Mouse (Mus musculus) ES-E14 (cell line): Measurements from ENCODE around the gene Tenm2. TPM values are rescaled to one million over a fixed set of nuclear protein-coding genes. Genes with fewer than 3 reads are reported as not detected.

ENCODE experiments used
- DNase-seq: peaks from one replicate; pipeline ENCODE4 v3.0.0-alpha.2; 2013; ENCODE audit warnings: low read depth, low spot score
- H3K27ac ChIP-seq: 2 replicates; pipeline ENCODE4 v1.5.1; 2012; ENCODE audit warnings: low read depth, mild to moderate bottlenecking, low read length, moderate library complexity, mixed read lengths; ENCODE audit not compliant: poor library complexity, insufficient read depth, severe bottlenecking
- H3K36me3 ChIP-seq: 2 replicates; pipeline ENCODE4 v1.6.1; 2012; ENCODE audit warnings: mild to moderate bottlenecking, low read length, moderate library complexity, mixed read lengths; ENCODE audit not compliant: control insufficient read depth, poor library complexity, insufficient read depth, severe bottlenecking
- H3K4me1 ChIP-seq, 2 experiments: fragments of 150-350 bp in 1 of 2; sonication (generic) in 1 of 2; 2 replicates each; pipeline ENCODE4 v1.6.1; 2012; ENCODE audit warnings: low read length in 2 of 2, mild to moderate bottlenecking in 1 of 2, mixed read lengths in 1 of 2; ENCODE audit not compliant: control insufficient read depth in 2 of 2, insufficient read depth in 2 of 2, poor library complexity in 1 of 2
- H3K4me3 ChIP-seq, 2 experiments: fragments of 150-350 bp in 1 of 2; sonication (generic) in 1 of 2; 2 replicates each; pipeline ENCODE4 v1.5.1; 2012; ENCODE audit warnings: low read length in 2 of 2, low read depth in 1 of 2, mild to moderate bottlenecking in 1 of 2, mixed read lengths in 1 of 2; ENCODE audit not compliant: insufficient read depth in 1 of 2, poor library complexity in 1 of 2, severe bottlenecking in 1 of 2
- H3K9ac ChIP-seq: 2 replicates; pipeline ENCODE4 v1.6.1; 2012; ENCODE audit warnings: low read depth, mild to moderate bottlenecking, low read length, mixed read lengths; ENCODE audit not compliant: poor library complexity, insufficient read depth, severe bottlenecking
- H3K9me3 ChIP-seq: fragments of 150-350 bp; sonication (generic); 2 replicates; pipeline ENCODE4 v1.6.1; 2012; ENCODE audit warnings: low read depth, mild to moderate bottlenecking, low read length; ENCODE audit not compliant: control insufficient read depth, insufficient read depth
- CHD2 ChIP-seq: IDR thresholded peaks from 2 replicates; pipeline ENCODE4 v1.6.1; 2014; ENCODE audit warnings: mild to moderate bottlenecking, low read depth, low read length, inconsistent platforms
- HCFC1 ChIP-seq: IDR thresholded peaks from 2 replicates; pipeline ENCODE4 v1.6.1; 2012; ENCODE audit warnings: low read length, inconsistent platforms, borderline replicate concordance; ENCODE audit not compliant: insufficient read depth
- MAFK ChIP-seq: IDR thresholded peaks from 2 replicates; pipeline ENCODE4 v1.6.1; 2014; ENCODE audit warnings: mild to moderate bottlenecking, low read depth, low read length, inconsistent platforms; ENCODE audit not compliant: insufficient read depth
- ZC3H11A ChIP-seq: IDR thresholded peaks from 2 replicates; pipeline ENCODE4 v1.6.1; 2012; ENCODE audit warnings: low read depth, mild to moderate bottlenecking, inconsistent platforms, low read length, borderline replicate concordance
- ZNF384 ChIP-seq: IDR thresholded peaks from 2 replicates; pipeline ENCODE4 v1.6.1; 2012; ENCODE audit warnings: low read depth, low read length, inconsistent platforms
- in situ Hi-C, 2 experiments: fragments of 600-800 bp; cut with MboI; formaldehyde crosslinking; loops; one replicate each; pipeline ENCODE4 v1.15.1; 2025; ENCODE audit warnings: low sequenced_read_pairs in 2 of 2, inconsistent platforms in 1 of 2; ENCODE audit not compliant: unreplicated experiment in 2 of 2
- total RNA-seq: library from RNA; depleted of rRNA; stranded (reverse); fragments of 300-350 nt; gene quantifications from 2 replicates; pipeline ENCODE4 v1.2.3, GENCODE M21; 2012

Gene Tenm2
- total RNA-seq, 1 experiment: 0.04 TPM

DNA sequence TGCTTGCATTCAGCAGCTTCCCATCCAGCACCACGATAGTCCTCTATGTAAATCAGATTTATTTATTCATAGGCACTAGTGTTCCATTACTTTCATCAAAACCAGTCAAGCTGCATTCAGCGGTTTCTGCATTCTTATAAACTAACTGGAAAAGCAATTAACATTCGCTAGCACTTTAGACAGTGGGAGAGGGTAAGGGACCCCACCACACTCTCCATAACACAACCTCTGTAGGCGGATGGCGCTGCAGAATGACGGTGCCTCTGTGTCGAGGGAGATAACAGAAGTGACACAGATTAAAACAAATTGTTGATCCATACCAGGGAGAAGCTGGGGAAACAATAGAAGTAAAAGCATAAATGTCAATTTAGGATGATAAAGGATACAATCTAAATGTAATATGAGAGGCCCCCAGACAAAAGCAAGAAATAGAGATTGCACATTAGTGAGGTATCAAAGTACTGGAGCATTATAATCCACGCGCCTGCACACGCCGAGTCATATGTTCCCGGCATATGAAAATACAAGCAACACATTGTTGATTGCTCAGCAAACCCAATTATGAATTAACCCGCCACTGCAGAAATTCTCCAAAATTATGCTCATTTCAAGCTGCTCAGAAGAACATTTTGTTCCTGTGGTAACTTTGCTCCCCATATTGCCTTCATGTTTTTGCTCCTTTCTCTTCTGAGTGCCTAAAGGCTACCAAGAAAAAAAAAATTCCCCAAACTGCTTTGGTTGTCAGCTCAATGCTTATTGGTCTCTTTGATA lies 904.2 kb downstream of the Tenm2 start:
- Histone ChIP-seq H3K9me3 (no peaks in the 10 kb centered on the region), H3K9ac (no peak overlapping the region), H3K36me3 (no peaks in the 10 kb centered on the region), H3K27ac (no peak overlapping the region), H3K4me3 (no peak overlapping the region), H3K4me1 (no peaks in the 10 kb centered on the region)
- DNase-seq: no peak
- TF ChIP-seq ZC3H11A (no peak), ZNF384 (no peak), MAFK (no peak), HCFC1 (no peak), CHD2 (no peak)
- in situ Hi-C loops: no loop called here

DNA sequence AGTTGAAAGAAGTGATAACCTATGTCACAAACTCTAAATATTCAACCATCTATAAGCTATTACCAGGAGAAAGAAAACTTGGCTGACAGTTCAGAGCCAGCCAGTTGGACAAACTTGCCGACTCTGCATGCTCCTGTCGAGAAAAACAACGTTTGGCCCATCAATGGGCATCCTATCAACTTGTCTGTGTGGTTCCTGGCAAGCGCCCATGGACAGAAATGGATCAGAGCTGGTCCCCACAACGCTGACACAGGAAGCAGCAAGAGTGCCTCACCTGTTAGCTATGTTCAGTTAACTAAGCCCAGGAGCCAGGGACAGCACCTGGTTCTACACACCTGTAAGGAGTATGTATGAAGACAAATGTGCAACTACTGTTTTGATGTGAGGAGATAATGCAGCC lies 908.5 kb downstream of the Tenm2 start:
- Histone ChIP-seq H3K4me3 (no peak overlapping the region), H3K9ac (no peak overlapping the region), H3K36me3 (no peaks in the 10 kb centered on the region), H3K9me3 (no peaks in the 10 kb centered on the region), H3K27ac (no peak overlapping the region), H3K4me1 (no peaks in the 10 kb centered on the region)
- no peak for DNase-seq
- TF ChIP-seq ZC3H11A (no peak), HCFC1 (no peak), CHD2 (no peak), MAFK (no peak), ZNF384 (no peak)
- in situ Hi-C loops: no loop called here

DNA sequence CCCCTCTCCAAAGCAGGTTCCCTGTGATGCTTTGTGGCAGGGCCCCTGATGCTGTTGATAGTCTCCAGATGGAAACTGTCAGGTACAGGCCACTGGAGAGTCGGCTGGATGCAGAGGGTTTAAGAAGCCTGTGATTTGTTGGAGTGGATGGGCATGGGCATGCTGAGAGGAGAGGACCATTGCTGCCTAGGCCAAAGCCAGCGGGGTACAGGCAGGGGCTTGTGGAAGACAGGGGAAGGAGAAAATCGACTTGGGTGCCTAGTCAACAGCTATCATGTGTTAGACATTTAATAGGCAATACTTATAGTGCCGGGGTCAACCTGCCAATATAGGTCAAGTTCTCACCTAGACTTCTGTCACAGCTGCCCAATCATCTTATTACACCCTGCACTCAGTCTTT lies 926.4 kb downstream of the Tenm2 start:
- H3K9me3 ChIP-seq: no peaks in the 10 kb centered on the region
- no peak for TF ChIP-seq HCFC1
- no peak for TF ChIP-seq MAFK
- no peak for TF ChIP-seq ZNF384
- no peak for TF ChIP-seq CHD2
- TF ChIP-seq ZC3H11A: no peak
- H3K4me1 ChIP-seq: no peaks in the 10 kb centered on the region
- H3K27ac ChIP-seq: no peak overlapping the region
- in situ Hi-C loops: no loop called here
- DNase-seq: no peak
- H3K4me3 ChIP-seq: no peak overlapping the region
- H3K36me3 ChIP-seq: no peaks in the 10 kb centered on the region
- H3K9ac ChIP-seq: no peak overlapping the region

DNA sequence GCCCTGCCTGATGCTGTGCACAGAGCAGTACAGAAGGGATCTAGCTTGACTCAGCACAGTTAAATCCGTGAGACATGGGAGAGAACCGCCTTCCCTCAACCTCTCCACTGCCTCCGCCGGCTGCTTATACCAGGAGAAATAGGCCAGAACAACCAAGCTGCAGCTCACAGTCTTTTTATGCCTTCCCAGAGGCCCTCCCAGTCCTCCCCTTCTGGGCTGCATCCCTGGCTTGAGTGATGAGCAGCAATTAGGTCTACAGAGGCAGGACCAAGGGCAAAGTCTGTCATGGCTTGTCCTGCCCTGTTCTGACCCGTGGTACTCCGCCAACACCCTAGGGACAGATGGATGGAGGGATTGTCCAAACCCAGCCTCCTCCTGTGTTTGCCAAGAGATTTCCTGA lies 928.5 kb downstream of the Tenm2 start:
- DNase-seq: no peak
- in situ Hi-C loops: no loop called here
- no peak for TF ChIP-seq ZC3H11A
- TF ChIP-seq MAFK: no peak
- TF ChIP-seq CHD2: no peak
- no peak for TF ChIP-seq ZNF384
- TF ChIP-seq HCFC1: no peak
- H3K9me3 ChIP-seq: no peaks in the 10 kb centered on the region
- H3K36me3 ChIP-seq: no peaks in the 10 kb centered on the region
- H3K4me1 ChIP-seq: no peaks in the 10 kb centered on the region
- H3K9ac ChIP-seq: no peak overlapping the region
- no peak overlapping the region for H3K4me3 ChIP-seq
- no peak overlapping the region for H3K27ac ChIP-seq

DNA sequence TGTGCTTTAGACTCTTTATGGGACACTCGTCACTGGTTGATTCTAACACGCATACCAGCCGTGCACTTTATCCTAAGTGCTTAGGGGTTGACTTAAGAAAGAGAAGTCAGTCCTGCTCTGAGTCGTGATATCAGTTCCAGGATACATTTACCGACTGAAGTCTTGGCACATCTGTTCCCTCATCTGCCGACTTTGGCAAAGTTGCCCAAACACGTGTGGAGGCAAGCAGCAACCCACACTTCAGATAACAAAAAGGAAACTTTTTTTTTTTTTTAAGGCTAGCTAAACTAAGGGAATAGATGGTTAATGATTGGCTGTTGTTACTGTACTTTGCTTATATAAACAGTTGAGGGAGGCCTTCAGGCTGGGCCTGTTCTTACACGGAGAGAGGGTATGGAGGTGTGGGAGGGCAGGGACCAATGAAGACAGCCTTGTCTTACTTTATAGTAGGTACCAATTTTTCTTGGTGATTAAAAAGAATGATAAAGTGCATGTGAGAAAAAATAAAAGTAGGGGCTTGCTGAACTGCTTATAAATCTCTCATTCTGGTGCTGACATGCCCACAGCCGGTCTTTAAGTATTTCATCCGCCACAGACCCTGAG lies 930.3 kb downstream of the Tenm2 start:
- Histone ChIP-seq H3K27ac (no peak overlapping the region), H3K36me3 (no peaks in the 10 kb centered on the region), H3K4me3 (no peak overlapping the region), H3K9me3 (no peaks in the 10 kb centered on the region), H3K4me1 (no peaks in the 10 kb centered on the region), H3K9ac (no peak overlapping the region)
- in situ Hi-C loops: no loop called here
- DNase-seq: no peak
- no peak for TF ChIP-seq ZNF384
- no peak for TF ChIP-seq ZC3H11A
- TF ChIP-seq CHD2: no peak
- TF ChIP-seq MAFK: no peak
- no peak for TF ChIP-seq HCFC1
